Mouse (Mus musculus) E14TG2a.4 (cell line): ENCODE data around the gene Hrct1.

Source experiments
- H3K27me3 ChIP-seq: 2 replicates; pipeline ENCODE4 v1.6.1; 2014; ENCODE audit warnings: low read length, control low read depth; ENCODE audit not compliant: insufficient read depth
- H3K36me3 ChIP-seq: 2 replicates; pipeline ENCODE4 v1.6.1; 2014; ENCODE audit warnings: low read length, control low read depth; ENCODE audit not compliant: insufficient read depth
- H3K4me1 ChIP-seq: replicated peaks from 2 replicates; pipeline ENCODE4 v1.6.1; 2014; ENCODE audit warnings: low read depth, low read length, control low read depth
- H3K4me3 ChIP-seq: replicated peaks from 2 replicates; pipeline ENCODE4 v1.5.1; 2014; ENCODE audit warnings: mild to moderate bottlenecking, low read length
- H3K9me3 ChIP-seq: 2 replicates; pipeline ENCODE4 v1.6.1; 2014; ENCODE audit warnings: low read length, control low read depth
- CTCF ChIP-seq: conservative IDR thresholded peaks from 2 replicates; pipeline ENCODE4 v1.5.1; 2014; ENCODE audit warnings: low read length
- NANOG ChIP-seq: IDR thresholded peaks from 2 replicates; pipeline ENCODE4 v1.6.1; 2014; ENCODE audit warnings: borderline replicate concordance, low read length, mixed read lengths
- POU5F1 ChIP-seq: IDR thresholded peaks from 2 replicates; pipeline ENCODE4 v1.6.1; 2014; ENCODE audit warnings: low read length, borderline replicate concordance

Gene Hrct1

DNA sequence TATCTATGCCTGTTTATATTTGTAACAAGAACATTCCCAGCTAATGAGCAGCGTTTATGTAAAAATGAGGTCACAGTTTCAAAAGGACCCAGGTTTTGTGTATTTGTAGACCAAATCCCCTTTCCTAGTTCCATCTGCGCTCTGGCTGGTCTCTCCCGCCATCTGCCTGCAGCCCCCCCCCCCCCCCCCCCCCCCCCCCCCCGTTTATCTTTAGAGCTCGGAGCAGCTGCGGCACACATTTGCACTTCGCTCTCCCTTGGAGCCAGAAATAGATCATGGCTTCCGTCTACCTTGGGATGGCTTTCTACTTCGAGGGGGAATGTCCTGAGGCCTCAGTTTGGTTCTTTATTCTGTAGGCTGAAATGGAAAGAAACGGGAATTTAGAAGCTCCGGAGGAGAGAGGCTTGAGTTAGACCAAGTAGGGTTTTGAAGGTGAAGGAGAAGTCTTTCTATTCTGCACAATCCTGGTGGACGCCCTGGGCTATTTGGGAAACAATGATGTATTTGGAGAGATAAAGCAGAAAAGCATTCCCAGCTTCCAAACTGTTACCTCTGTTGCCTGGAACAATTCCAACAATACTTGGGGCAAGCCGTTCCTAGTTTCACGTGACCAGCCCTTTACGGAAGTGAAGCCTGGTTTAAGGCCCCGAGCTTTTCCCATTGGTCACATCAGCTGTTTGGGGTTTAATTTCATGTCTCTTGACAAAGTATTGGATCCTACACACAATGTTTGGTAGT, 6.3 kb upstream of the Hrct1 start:
- Histone ChIP-seq H3K36me3 (no peaks in the 10 kb centered on the region), H3K27me3 (no peaks in the 10 kb centered on the region), H3K4me1 (no peaks in the 10 kb centered on the region), H3K4me3 (no peak overlapping the region), H3K9me3 (peaks cover 4% of the 10 kb centered on the region; the same call in 1 of the 2 replicates)
- no peak for TF ChIP-seq CTCF
- no peak for TF ChIP-seq POU5F1
- no peak for TF ChIP-seq NANOG

DNA sequence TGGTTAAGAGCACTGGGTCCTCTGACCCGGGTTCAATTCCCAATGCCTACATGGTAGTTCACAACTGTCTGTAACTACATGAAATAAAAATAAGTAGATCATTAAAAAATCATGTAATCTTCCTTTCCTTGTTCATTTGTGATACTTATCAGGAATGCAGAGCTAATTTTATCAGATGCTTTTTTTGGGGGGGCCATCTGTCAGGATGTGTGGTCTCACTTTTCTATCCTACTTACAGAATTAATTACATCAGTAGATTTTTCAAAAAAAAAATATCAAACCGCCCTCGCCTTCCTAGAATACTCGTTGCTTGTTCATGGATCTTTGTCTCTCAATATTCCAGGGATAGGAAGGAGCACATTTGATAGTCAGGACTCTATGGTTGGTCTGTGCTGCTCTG, 4.8 kb upstream of the Hrct1 start:
- TF ChIP-seq CTCF = no peak
- no peak for TF ChIP-seq POU5F1
- TF ChIP-seq NANOG = no peak
- Histone ChIP-seq H3K36me3 (no peaks in the 10 kb centered on the region), H3K4me3 (no peak overlapping the region)

DNA sequence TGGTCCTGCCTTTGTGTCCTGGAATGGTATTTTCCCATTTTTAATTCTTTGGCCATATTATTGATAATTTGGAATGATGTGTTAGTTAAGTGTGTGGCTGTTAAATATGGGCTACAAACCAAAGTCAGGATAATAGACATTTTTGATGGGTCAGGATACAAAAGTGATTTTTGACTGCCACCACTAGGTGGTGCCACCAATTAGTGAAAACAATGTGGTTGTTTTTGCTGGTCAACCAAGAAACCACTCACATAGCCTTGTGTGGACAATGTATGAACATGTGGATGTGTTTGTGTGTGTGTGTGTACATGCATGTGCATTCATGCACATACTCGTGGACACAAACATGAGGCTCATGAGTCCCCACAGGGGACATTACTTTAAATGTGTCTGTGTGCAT, 2.2 kb upstream of the Hrct1 start:
- Histone ChIP-seq H3K4me1 (peaks cover 22% of the 10 kb centered on the region), H3K36me3 (no peaks in the 10 kb centered on the region), H3K4me3 (no peak overlapping the region), H3K27me3 (peaks cover 16% of the 10 kb centered on the region), H3K9me3 (no peaks in the 10 kb centered on the region)
- TF ChIP-seq POU5F1 (no peak), NANOG (no peak), CTCF (peak; percentile 64)

More for the DNA sequence above, 4.8 kb upstream of the Hrct1 start:
- Histone ChIP-seq H3K4me1 (peaks cover 8% of the 10 kb centered on the region), H3K9me3 (peaks cover 4% of the 10 kb centered on the region; the same call in 1 of the 2 replicates), H3K27me3 (no peaks in the 10 kb centered on the region)

DNA sequence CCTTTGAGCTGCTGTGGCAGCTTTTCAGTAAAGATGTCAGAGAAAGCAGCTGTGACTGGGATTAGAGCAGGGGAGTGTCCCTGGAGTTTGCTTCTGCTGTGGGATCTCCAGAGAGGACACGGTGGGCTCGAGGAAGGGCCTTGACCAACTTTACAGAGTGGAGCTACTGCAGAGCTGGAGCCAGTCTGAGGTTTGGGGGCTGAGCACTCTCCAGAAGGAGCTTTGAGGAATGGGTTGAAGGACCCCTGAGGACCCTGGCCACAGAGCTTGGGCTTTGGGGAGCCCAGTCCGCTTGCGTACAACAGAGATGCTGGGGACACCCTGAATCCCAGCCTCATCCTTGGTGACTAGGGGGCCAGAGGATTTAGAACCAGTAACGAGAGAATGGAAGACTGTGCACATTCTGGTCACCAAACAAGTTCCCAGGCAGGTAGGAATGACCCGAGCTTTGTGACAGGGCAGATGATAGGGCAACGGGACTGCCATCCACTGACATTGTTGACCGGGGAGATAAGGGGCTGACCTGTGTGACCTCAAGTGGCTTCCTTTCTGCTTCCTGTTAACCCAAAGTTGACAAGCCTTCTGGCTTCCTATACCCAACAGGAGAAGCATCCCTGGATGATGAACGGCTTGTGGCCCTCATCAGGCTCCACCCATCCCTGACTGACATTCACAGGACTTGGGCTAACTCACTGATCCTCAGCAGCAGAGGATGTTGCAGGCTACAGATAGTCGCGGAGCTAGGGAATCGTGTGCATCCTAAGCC, 577 bp upstream of the Hrct1 start:
- Histone ChIP-seq H3K4me3 (no peak overlapping the region), H3K9me3 (no peaks in the 10 kb centered on the region), H3K4me1 (peaks cover 37% of the 10 kb centered on the region), H3K27me3 (peaks cover 25% of the 10 kb centered on the region), H3K36me3 (no peaks in the 10 kb centered on the region)
- TF ChIP-seq NANOG (no peak), CTCF (no peak), POU5F1 (no peak)

DNA sequence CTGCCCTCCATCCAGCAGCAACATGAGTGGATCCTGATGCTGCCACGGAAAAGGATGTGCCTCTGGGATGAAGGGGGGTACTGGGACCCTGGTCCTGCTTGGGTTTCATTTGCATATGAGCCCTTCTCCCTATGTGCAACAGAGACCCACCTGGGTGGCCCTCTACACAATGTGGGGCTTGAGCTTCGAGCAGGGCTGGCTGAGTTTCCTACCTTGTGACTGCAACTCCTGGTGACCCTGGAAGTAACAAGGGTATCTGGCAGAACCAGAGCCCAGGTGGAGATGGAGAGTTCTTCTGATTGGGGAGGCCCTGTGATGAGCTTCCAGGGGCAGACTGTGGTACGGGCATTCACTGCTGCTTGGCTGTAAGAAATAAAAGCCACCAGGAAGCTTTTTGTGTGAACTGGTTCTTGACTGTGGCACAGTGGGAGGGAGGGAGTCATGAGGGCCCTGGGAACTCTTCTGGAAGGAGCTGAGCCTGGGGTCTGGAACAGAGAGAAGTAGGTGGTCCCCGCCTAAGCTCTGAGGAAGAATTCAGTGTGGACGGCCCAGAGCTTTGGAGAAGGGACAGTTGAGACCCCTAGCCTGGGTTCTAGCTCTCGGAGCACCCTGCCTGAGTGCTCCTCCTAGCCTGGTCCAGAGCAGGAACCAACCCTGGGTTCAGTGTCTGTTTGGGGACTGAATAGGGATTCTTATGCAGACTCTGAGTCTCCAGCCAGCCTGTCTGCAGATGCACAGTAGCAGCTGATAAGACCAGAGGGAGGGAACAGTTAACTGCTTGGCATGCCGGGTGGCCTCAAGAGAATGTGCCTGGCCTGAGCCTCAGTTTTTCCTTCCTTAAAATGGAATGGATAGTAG, 959 bp downstream of the Hrct1 start:
- TF ChIP-seq CTCF = no peak
- TF ChIP-seq POU5F1 = no peak
- no peak for TF ChIP-seq NANOG
- Histone ChIP-seq H3K4me3 (no peak overlapping the region), H3K4me1 (peaks cover 37% of the 10 kb centered on the region), H3K27me3 (peaks cover 32% of the 10 kb centered on the region), H3K36me3 (no peaks in the 10 kb centered on the region), H3K9me3 (no peaks in the 10 kb centered on the region)

DNA sequence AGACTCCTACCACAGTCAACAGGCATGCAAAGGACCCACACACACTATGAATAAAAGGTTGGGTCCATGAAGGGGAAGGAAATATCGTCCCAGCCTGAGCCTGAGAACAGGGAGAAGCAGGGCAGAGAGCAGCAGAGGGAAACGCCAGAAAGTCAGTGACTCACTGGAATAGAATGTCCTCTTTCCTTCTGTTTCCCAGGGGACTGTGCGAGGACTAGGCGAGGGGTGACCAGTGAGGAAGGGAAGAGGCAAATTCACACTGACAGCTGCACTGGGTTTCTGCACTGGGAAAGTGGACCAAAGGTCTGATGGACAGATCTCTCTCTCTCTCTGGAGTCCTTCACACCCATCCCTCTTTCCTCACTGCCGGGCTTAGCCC, 1.6 kb downstream of the Hrct1 start:
- Histone ChIP-seq H3K36me3 (no peaks in the 10 kb centered on the region), H3K4me1 (peaks cover 37% of the 10 kb centered on the region), H3K9me3 (no peaks in the 10 kb centered on the region), H3K27me3 (peaks cover 37% of the 10 kb centered on the region), H3K4me3 (no peak overlapping the region)
- no peak for TF ChIP-seq CTCF
- TF ChIP-seq POU5F1 = no peak
- TF ChIP-seq NANOG = no peak

DNA sequence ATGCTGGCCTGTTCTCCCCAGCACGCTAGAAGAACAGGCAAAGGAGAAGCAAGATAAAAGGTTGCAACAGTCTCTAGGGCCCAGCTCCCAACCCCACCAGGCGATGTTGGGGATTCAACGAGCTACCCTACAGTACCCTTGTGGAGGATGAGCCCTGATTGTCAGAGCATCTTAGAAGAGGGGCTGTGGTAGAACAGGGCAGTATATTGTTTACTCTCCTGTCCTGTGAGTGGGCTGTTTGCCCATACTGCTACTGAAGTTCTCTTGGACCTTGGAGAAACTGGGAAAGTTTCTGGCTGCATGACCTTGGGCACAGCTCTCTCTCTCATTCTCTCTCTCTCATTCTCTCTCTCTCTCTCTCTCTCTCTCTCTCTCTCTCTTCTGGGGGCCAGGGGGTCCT, 2.1 kb downstream of the Hrct1 start:
- peaks cover 37% of the 10 kb centered on the region for H3K27me3 ChIP-seq
- no peak overlapping the region for H3K4me3 ChIP-seq
- TF ChIP-seq CTCF (no peak), NANOG (no peak), POU5F1 (no peak)
- no peaks in the 10 kb centered on the region for H3K36me3 ChIP-seq
- no peaks in the 10 kb centered on the region for H3K9me3 ChIP-seq
- H3K4me1 ChIP-seq = peaks cover 37% of the 10 kb centered on the region
